Mouse (Mus musculus): ENCODE measurements around the gene Mecom. TPM values are rescaled to one million over a fixed set of nuclear protein-coding genes. Genes with fewer than 3 reads are reported as not detected.

Mecom gene
- total and polyA plus RNA-seq, 3 experiments = 0.52 to 10.7 (median 4.4) TPM

DNA sequence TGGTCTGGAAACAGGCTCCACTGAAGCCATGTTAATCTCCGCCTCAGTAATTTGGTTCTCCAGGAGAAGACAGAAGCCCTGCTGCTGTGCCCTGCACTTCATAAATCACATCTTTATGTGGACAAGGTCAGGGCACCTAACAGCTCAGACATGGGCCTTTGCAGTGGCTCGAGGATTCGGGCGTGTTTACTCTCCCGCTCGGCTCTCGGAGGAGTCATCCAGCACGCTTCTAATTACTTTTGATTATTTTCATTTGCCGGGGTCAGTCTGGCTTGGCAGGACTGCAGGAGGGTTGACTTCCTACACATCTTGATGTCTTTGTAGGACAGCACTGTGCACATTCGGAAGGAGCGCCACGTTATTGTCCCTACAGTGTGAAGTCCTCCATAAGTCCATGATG lies 529.6 kb downstream of the Mecom start:
- no peak for DNase-seq

DNA sequence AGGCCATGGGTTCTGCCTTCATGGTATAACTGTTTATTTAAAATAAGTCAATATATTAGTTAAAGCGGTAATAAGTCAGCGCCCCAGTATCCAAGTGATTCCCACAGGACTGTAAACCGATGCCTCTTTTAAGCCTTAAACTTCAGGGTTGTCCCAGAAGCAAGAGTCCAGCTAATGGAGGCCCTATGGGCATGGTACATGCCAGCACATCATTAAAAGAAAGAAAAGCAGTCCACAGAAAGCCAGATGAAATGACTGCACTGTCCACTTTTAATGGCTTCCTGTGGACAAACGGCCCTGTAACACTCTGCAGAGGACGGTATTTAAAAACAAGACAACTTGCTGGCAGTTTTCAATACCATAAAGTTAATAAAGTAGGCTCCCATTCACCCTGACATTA lies 531.0 kb downstream of the Mecom start:
- no peak for DNase-seq

DNA sequence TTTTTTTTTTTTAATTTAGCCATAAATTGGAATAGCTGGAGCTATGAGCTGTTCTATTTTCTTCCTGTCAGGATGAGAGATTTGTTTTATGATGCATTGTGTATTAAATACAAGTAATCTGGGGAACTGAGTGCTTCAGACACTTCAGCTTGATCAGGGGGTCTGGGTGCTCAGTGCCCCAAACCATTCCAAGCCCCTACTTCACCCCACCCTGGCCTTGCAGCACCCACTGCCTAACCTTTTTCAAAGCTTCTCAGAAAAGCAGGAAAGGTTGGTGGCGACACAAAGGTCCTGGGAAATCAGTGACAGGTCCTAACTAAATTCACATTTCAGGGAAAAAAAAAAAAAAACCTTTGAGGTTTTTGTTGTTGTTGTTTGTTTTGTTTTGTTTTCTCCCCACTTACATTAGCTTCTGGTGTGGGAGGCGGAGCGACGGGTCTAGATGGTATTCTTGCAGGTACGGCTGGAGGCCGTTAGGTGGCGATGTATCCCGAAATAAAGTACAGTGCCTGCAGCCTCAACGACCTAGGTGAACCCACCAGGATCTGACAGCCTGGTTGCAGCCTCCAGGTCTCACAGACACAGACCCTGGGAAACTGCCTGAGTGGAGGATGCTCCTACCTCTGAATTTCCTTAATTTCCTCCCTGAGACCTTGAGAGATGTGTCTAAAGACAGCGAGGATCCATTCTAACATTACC lies 532.7 kb downstream of the Mecom start:
- peak; percentile 71 for DNase-seq

DNA sequence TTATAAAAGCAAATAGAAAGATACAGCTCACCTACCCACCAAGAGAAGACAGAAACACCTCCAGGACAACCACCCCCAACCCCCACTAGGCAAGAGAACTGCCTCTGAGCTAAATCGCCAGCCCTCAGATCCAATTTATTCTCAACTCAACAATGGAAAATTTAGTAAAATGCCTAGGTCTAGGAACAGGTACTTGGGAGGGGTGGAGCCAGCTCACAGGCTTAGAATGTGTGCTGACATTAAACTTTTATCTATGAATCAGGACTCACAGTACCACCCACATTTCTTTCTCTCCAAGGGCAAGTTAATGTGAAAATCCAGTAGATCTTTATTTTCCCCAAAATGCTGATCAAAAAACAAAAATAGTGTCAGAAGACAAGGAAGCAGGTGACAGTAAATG lies 533.5 kb downstream of the Mecom start:
- no peak for DNase-seq

DNA sequence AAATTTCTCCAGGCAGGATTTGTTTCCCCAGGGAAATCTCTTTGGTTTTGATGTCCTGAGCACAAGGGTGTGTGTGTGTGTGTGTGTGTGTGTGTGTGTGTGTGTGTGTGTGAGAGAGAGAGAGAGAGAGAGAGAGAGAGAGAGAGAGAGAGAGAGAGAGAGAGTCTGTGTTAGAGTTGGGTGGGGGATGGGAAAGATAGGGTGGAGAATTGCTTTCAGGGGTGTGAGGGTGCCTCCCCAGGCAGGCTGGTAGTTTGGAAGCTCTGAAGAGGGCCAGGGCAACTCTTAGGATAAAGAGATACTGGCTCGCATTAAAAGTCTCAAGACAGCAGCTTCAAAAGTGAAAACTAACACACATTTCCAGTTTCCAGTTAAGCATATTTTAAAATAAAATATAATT lies 534.4 kb downstream of the Mecom start:
- no peak for DNase-seq

DNA sequence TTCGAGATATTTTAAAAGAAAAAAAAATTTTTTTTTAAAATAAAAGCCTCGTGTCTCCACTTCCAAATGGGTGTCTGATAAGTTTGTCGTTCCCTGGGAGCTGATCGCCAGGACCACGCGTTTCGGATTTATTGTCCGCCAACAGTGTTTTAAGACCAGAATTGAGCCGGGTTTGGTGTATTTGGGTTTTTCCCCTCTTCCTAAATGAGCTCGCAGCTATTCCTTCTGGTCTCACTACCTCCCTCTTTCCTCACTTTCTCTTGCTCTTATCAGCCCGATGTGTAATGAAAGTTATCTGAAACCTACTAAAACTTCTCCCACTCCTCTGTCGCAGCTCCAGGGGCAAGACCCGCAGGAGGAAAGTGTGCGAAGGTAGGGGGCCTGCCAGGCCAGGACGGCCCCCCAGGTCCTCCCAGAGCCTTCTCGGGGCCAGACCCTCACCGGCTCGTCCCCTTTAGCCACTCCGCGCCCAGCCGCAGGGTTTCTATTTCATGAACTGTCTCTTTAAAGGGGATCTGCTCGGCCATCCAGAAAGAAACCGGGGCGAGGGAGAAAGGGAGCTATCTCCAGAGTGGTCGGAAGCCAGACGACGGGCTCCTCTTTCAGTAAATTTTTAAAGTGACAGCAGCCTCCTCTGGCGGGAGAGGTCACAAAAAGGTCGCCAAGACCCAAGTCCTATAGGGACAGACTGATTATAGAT lies 535.0 kb downstream of the Mecom start:
- peak; percentile 56 for DNase-seq

DNA sequence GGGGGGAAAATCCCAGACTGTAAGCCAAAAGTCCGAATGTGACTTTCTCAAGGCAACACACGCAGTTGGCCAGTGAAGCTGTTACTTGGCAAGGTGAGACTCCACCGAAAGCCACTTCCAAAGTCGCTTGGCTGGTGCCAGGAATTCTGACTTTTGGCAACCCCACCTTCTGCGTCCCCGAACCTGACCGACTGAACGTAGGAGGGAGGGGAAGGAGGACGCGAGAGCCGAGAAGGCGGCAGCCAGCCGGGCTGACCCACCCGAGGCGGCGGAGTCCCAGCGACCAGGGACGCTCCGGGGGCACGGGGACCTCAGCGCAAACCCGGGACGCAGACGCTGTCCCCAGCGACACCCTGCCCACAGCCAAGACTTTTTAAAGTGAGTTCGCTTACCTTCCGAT lies 535.7 kb downstream of the Mecom start:
- peak; percentile 56 for DNase-seq

DNA sequence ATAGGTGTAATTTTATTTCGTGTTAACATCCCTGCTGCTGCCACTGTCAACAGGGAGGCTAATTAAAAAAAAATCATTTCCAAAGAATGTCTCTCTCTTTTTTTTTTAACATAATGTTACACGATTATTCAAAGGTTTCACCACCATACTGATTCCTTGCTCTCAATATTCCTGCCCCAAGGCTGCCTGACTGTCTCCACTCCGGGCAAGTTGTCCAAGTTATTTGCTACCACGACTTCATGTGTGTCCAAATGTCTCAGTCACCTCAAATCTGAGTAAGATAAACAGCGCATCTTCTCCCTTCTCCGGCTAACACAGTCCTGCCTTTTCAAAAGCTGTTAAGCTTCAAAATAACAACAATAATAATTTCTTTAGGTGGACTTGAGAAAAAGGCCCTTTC lies 536.1 kb downstream of the Mecom start:
- no peak for DNase-seq

DNA sequence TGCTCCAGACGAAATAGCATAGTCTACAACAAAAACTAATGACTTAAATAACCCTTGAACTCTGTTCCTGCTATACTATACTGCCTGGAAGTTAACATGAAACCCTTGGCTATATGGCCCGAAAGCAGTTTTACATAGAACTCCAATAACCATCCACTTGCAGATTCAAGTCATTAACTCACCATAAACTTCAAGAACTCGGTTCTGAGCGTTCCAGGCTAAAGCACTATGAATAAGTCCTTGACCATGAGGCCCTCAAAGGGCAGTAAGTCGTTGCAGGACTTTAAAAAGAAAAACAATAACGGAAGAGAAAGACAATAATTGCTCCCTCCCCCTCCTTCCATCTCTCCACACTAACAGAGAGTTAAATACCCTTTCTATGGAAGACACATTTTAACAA lies 536.9 kb downstream of the Mecom start:
- DNase-seq = no peak

DNA sequence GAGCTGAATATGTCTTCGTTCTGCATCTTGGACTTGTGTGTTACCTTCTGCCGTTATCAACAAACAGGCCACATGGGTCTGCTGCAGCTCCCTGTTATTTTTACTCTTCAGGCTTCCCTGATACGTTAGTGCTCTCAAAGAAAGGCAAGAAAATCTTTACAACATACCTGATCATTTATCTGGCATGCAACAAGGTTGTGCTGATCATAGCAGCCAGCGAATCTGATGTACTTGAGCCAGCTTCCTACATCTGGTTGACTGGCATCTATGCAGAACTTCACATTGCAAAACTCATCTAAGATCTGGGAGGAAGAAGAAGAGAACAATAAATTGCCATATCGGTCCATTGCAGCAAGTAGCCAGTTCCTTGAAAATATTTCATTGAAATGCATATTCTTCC lies 538.2 kb downstream of the Mecom start:
- no peak for DNase-seq

DNA sequence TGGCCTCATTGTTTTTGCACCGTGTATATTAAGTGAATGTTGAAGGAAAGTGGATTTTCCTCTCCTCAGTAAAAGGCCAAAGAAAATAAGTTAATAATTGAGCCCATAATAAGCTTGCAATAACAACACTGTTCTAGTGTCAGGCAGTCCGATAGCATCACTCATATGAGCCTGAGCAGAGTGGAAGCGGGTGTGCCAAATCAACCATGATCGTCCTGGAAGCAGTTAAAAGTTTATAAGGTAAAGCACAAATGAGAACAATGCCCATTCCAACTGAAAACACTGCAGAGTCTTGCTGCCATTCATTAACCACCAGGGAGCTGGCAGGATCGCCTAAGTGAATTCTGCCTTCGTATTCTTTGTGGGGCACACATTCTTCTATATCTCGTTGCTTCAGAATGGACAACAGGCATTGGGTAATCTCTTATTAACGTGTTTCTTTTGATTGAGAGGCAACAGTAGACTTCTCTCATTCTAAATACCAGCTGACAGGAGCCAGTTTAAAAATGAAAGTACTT lies 542.9 kb downstream of the Mecom start:
- DNase-seq = no peak

DNA sequence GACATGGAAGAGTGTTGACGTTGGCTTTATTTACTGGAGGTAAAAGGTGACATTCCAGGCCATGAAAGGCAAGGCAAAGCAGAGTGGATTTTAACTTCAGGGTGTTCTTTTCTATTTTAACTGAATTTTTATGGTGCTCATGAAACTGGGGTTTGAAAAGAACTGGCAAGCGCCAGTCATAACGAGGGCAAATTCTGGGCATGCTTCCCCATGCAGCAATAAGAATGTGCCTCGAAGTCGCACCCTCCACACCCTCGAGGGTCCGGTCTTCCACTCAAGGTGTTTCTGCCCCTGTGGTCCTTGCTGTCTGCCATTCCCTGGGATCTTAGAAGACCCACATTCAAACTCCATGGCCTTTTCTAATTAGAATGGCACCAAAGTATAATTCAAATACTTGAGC lies 547.5 kb downstream of the Mecom start:
- no peak for DNase-seq

DNA sequence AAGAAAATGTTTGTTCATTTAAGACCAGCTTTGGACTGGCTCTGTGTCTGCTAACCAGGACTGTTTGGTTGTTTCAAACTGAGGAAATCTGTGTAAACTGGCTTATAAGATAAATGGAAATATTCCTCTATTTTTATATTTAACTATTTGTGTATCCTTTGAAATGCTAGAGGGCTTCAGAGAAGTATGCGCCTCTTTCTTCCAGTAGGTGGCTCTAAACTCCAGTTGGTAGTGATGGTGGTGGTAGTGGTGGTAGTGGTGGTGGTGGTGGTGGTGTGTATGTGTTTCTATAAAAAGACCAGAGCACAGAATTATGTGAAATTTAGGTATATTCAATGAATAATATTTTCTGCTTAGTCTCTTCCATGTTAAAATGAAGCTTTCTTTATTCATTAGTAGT lies 548.8 kb downstream of the Mecom start:
- no peak for DNase-seq

DNA sequence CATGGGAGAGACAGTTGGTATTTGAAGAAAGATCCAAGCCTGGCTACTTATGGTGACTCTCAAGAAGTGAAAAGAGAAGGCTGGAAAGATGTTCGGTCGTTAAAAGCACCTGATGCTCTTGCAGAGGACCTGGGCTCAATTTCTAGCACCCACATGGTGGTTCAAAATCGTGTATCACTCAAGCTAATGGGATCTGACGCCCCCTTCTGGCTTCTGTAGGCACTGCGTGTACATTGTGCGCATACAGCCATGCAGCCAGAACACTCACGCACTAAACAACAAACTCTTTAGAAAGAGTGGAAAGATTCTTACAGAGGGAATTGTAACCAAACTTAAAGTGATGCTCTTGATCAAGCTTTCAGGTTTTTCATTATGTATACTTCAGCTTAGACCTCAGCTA lies 550.7 kb downstream of the Mecom start:
- DNase-seq = no peak

DNA sequence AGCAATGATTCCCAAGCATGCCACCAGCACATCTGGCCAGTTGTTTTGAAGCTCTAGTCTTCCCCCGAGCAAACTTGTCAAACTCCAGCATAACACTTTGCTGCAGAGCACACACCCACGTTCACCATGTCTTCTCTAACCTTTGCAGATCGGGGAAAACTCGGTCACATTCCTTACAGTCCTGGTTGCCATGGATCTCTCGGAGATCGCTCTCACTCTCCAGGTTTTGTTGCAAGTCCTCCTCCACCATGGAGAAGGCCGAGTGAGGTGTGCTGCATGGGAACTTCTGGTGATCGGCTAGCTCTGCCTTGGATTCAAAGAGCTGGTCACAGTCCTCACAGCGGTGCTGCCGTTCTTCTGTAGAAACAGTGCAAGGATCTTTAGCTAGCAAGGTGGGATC lies 554.5 kb downstream of the Mecom start:
- DNase-seq = no peak

DNA sequence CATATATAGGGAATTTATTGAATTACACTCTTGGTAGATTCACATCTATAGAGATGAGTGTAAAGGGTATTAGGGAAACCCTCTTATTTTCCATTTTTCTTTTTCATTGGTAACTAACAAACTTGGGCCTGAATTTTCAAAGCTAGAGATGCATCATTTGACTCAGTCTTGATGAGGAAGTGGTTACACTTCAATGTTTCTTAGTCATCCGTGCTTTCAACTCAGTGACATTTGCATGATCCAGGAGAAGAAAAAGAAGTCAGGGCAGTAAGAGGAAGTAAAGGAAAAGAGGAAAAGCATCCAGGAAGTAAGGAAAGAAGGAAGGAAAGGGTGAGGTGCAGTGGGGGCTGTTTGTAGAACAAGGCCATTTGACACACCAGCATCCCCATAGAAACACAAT lies 556.3 kb downstream of the Mecom start:
- no peak for DNase-seq

DNA sequence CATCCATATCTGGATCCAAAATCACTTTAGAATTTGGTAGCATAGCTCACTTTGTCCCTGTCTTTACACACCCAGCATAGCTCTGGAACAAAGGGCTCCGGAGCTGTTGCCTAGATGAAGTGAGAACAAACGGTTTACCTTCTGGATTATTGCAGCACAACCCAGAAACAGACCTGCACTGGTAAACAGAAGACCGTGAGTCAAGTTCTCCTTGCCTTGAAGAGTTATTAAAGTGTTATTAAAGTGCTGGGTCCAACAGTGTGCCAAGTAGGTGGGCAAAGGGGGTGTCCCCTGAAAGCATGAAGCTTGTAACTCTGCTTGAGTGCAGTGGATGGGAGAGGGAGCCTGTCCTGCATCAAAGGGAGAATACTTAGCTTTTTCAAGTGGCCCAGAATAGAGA lies 563.4 kb downstream of the Mecom start:
- DNase-seq = no peak

DNA sequence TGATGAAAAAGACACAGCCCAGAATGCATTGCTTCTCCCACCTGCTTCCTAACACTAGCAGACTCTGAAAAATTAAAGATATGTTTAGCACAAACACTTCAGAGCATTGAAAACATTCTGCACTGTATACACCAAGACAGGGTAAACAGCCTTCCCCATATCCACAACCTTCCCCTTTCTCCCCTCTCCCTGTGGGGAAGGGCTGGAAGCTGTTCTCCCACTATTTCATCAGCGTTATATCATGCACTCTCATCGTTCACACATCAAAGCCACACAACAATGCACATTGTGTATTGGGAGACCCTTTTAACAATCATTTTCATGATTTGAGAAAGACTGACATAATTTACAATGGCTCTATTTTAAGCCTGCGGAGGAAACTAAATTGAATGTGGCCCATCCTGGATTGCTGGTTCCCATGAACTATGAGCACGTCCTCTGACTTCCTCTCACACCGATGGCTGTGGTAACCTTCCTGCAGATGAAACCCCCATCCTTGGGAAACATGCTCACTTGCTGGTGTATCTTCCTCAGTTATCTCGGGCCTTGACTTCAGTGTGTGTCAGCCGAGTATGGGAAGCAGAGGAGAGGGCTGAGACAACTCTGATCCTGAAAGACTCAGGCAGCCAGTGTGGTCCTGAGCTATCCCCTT lies 566.4 kb downstream of the Mecom start:
- no peak for DNase-seq

DNA sequence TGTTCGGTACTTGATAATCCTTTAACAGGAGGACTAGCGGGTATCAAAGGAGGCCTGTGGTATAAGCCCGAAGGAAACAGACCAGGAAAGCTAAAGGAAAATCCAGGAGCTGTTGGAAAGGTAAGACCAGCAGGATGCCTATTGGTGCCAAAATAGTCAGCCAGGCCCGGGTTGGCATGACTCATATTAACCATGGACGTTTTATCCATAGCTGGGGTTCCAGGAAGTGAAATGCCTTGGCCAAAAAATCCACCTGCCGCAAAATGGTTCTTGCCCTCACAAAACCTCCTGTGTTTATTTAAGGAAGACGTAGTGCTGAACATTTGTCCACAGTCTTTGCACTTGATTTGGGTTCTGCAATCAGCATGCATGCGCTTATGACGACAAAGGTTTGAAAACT lies 567.3 kb downstream of the Mecom start:
- no peak for DNase-seq

DNA sequence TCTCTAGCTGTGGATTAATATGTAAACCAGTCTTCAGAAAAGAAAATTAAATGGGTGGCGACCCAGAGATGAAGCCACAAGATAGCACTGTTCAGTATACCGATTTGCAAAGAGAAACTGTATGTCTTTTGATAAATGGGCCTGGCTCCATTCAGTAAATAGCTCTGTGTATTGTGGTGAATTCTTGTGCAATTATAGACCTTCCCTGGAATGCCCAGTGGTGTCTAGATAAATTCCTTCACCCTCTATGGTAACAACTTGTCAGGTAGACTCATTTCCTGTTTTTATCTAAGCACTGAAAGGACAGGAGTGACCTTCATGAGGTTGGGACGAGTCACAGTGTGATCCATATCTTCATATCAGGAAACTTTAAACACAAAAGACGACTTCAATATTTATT lies 571.2 kb downstream of the Mecom start:
- no peak for DNase-seq

DNA sequence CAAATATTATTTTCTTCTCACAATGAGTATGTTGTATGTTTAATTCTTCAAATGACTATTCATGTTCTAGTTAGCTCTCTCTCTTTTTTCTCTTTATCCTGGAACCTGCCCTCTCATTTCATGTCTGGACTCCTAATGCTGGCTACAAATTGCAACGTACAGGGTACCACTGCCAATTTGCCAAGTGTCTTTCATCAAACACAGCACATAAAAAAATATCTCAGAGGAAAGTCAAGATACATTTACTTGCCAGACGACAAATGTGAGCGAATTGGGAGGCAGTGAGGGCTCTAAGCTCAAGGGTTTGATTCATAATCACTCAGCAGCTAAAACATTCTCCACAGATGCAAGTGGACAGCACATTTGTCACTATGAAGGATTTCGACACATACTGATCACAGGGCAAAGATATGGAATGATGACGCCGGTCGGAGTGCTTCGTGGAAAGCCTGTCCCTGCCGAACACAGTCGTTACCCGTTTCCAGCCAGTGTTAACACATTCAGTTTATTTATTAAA lies 579.3 kb downstream of the Mecom start:
- DNase-seq = no peak

DNA sequence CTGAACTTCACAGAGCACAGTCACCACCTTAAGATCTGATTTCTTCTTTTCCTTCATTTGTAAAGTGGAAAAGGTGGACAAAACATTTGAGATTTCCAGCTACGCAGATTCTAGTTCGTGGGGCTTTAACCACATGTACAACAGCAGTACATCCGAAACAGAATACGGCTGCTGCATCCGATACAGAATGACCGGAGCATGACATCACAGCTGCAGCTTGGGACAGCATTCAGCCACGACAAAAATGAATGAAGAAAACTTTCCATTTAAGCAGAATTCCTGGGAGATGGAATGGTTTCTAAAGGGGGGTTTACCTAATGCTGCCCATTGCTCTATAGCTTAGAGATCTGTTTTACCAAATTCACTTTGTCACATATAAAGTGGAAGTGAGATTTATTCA lies 583.9 kb downstream of the Mecom start:
- DNase-seq = no peak

DNA sequence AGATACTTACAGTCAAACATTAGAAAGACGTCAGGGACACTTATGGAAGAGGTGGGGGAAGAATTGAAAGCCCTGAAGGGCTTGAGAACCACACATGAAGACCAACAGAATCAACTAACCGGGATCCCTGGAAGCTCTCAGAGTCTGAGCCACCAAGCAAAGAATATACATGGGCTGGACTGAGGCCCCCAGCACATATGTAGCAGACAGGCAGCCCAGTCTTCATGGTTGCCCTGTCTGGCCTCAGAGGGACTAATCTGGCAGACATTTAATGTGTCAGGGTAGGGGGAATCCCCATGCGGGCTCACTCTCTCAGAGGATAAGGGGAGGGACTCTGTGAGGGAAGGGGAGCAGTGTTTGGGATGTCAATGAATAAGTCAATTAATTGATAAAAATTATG lies 584.4 kb downstream of the Mecom start:
- no peak for DNase-seq

All from adrenal gland, adult 2 months (tissue).